Mouse (Mus musculus) G1E (cell line): ENCODE results near the gene Akap13. TPM values are rescaled to one million over a fixed set of nuclear protein-coding genes. Genes with fewer than 3 reads are reported as not detected.

ENCODE experiments used
- ATAC-seq: 2 replicates; pipeline ENCODE4 v1.8.0; 2016; ENCODE audit warnings: mild to moderate bottlenecking; ENCODE audit not compliant: insufficient number of reproducible peaks, poor library complexity, low FRiP score, severe bottlenecking; ENCODE audit errors: extremely low read depth
- DNase-seq: peaks from one replicate; pipeline ENCODE4 v3.0.0; 2012; ENCODE audit warnings: low spot score
- H3K27me3 ChIP-seq: 2 replicates; pipeline ENCODE4 v1.6.1; 2012; ENCODE audit warnings: mild to moderate bottlenecking, low read length, inconsistent platforms; ENCODE audit not compliant: insufficient read depth
- H3K36me3 ChIP-seq: replicated peaks from 2 replicates; pipeline ENCODE3; 2012; ENCODE audit warnings: mild to moderate bottlenecking, inconsistent platforms
- H3K4me1 ChIP-seq: 2 replicates; pipeline ENCODE4 v1.6.1; 2012; ENCODE audit warnings: low read depth, low read length, inconsistent platforms, mixed read lengths; ENCODE audit not compliant: insufficient read depth
- H3K4me3 ChIP-seq: 2 replicates; pipeline ENCODE4 v1.5.1; 2012; ENCODE audit warnings: low read depth, mild to moderate bottlenecking, inconsistent platforms, low read length, moderate library complexity, mixed read lengths
- H3K9me3 ChIP-seq: replicated peaks from 2 replicates; pipeline ENCODE4 v1.6.1; 2012; ENCODE audit warnings: inconsistent platforms
- CTCF ChIP-seq: IDR thresholded peaks from 2 replicates; pipeline ENCODE4 v1.5.1; 2012; ENCODE audit warnings: low read depth, low read length, inconsistent platforms, mixed read lengths
- GATA1 ChIP-seq: IDR thresholded peaks from 2 replicates; pipeline ENCODE4 v1.6.1; 2012; ENCODE audit warnings: borderline replicate concordance, low read length, inconsistent platforms, mixed read lengths
- GATA2 ChIP-seq: IDR thresholded peaks from 2 replicates; pipeline ENCODE4 v1.6.1; 2012; ENCODE audit warnings: low read depth, low read length, inconsistent platforms, borderline replicate concordance
- POLR2AphosphoS5 ChIP-seq: IDR thresholded peaks from 2 replicates; pipeline ENCODE4 v1.6.1; 2012; ENCODE audit warnings: low read depth, low read length, inconsistent platforms; ENCODE audit not compliant: insufficient replicate concordance
- TAL1 ChIP-seq: conservative IDR thresholded peaks from 2 replicates; pipeline ENCODE4 v1.6.1; 2012; ENCODE audit warnings: low read depth, low read length, inconsistent platforms, mixed read lengths
- polyA plus RNA-seq: library from polyadenylated mRNA; stranded (reverse); fragments of >175 nt; gene quantifications from 2 replicates; pipeline ENCODE4 v1.2.3, GENCODE M21; 2012
- total RNA-seq, 2 experiments: library from RNA; stranded (forward) in 1 of 2; stranded (reverse) in 1 of 2; fragments of 200-1000 nt in 1 of 2; fragments of >200 nt in 1 of 2; fragmentation: Nextera tagmentation in 1 of 2; gene quantifications; 2 replicates each; pipeline ENCODE4 v1.2.3; 2014 to 2017

Gene Akap13
- total and polyA plus RNA-seq, 3 experiments: 2.8 to 123 (median 47.0) TPM

- DNase-seq: no peak
- Histone ChIP-seq H3K9me3 (no peaks in the 10 kb centered on the region), H3K4me3 (no peak overlapping the region), H3K4me1 (no peaks in the 10 kb centered on the region), H3K36me3 (no peaks in the 10 kb centered on the region), H3K27me3 (no peaks in the 10 kb centered on the region)
- ATAC-seq: no peak
- TF ChIP-seq GATA1 (no peak), POLR2AphosphoS5 (no peak), TAL1 (no peak), CTCF (no peak), GATA2 (no peak)
Observed at GRCm38 (mm10) chr7:75553002-75553666, 97.8 kb downstream of the Akap13 start.

DNA sequence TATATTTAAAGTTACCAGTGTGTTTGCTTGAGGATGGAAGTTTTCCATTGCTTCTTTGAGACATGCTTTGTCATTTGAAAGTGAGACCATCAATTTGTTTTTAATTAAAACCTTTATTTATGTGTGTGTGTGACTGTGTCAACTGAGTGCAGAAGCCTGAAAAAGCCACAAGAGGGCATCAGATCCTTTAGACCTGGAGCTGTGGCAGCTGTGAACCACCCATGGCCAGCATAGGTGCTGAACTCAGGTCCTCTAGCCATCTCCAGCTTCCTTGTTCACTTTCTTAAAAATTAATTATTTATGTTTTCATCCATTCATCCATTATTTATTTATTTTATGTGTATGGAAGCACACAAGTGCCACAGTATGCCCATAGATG, 98.3 kb downstream of the Akap13 start:
- Histone ChIP-seq H3K4me1 (no peaks in the 10 kb centered on the region), H3K4me3 (no peak overlapping the region), H3K9me3 (no peaks in the 10 kb centered on the region), H3K36me3 (no peaks in the 10 kb centered on the region), H3K27me3 (no peaks in the 10 kb centered on the region)
- no peak for TF ChIP-seq TAL1
- peak; percentile 9; the same call in 1 of the 2 replicates for TF ChIP-seq CTCF
- ATAC-seq (no peak), DNase-seq (peak; percentile 4)

DNA sequence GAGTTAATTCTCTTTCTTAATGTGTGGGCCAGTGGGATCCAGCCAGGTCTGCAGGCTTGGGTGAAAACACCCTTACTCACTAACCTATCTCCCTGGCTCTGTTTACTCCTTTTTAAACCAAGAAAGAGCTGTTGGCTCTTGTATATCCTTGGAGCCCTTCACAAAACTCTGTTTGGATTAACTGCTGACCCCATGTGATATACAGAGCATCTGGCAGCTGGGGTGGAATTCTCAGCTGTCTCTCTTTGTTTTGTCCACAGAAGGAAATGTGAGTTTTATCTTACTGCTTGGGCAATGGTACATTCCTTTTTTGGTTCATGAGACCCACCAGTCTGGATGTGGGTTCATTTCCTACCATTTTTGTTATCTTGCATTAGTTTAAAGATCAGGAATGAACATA, 98.7 kb downstream of the Akap13 start:
- H3K4me3 ChIP-seq: no peak overlapping the region
- no peaks in the 10 kb centered on the region for H3K4me1 ChIP-seq
- TF ChIP-seq GATA2 (no peak), TAL1 (no peak), POLR2AphosphoS5 (no peak), GATA1 (no peak), CTCF (no peak)
- H3K27me3 ChIP-seq: no peaks in the 10 kb centered on the region; the same call in 1 of the 2 replicates
- DNase-seq (no peak), ATAC-seq (no peak)
- no peaks in the 10 kb centered on the region for H3K36me3 ChIP-seq
- H3K9me3 ChIP-seq: no peaks in the 10 kb centered on the region

- no peak for DNase-seq
- Histone ChIP-seq H3K9me3 (no peaks in the 10 kb centered on the region), H3K4me3 (no peak overlapping the region), H3K4me1 (no peaks in the 10 kb centered on the region), H3K27me3 (no peaks in the 10 kb centered on the region; the same call in 1 of the 2 replicates), H3K36me3 (no peaks in the 10 kb centered on the region)
- no peak for ATAC-seq
- TF ChIP-seq POLR2AphosphoS5 (no peak), GATA1 (no peak), CTCF (no peak), TAL1 (no peak), GATA2 (no peak)
Observed at GRCm38 (mm10) chr7:75555940-75556339, 100.6 kb downstream of the Akap13 start.

- no peak for ATAC-seq
- H3K27me3 ChIP-seq: no peaks in the 10 kb centered on the region; the same call in 1 of the 2 replicates
- TF ChIP-seq GATA1: no peak
- TF ChIP-seq GATA2: no peak
- no peak for TF ChIP-seq POLR2AphosphoS5
- no peak for TF ChIP-seq CTCF
- no peak for TF ChIP-seq TAL1
- no peak for DNase-seq
- no peaks in the 10 kb centered on the region; the same call in 1 of the 2 replicates for H3K4me1 ChIP-seq
- no peaks in the 10 kb centered on the region for H3K9me3 ChIP-seq
- H3K36me3 ChIP-seq: no peaks in the 10 kb centered on the region
- H3K4me3 ChIP-seq: no peak overlapping the region
Observed at GRCm38 (mm10) chr7:75558225-75558624, 102.9 kb downstream of the Akap13 start.

DNA sequence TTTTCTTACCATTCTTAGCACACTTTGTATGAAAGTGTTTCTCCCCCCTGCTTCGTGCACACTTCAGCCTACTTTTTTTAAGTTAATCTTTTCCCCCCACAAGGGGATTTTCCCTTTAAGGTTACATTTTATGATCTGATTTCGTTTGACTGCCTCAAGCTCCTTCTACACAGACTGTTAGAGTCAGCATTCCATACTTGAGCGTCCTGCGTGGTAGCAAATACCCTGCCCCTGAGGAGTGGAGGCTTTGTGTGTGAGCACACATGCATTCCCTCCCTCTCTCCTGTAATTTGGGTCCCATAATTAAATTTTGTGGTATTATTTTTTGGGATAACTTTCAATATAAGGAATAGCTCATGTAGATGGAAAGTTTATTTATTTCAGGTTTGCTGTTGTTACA, 103.8 kb downstream of the Akap13 start:
- no peak for DNase-seq
- no peaks in the 10 kb centered on the region for H3K36me3 ChIP-seq
- no peaks in the 10 kb centered on the region for H3K9me3 ChIP-seq
- no peak for TF ChIP-seq POLR2AphosphoS5
- no peak for TF ChIP-seq CTCF
- TF ChIP-seq GATA2: no peak
- TF ChIP-seq GATA1: no peak
- no peak for TF ChIP-seq TAL1
- no peak overlapping the region for H3K4me3 ChIP-seq
- no peak for ATAC-seq
- no peaks in the 10 kb centered on the region; the same call in 1 of the 2 replicates for H3K4me1 ChIP-seq
- H3K27me3 ChIP-seq: no peaks in the 10 kb centered on the region; the same call in 1 of the 2 replicates
